Comparison of ENCODE assay signal across 8 mouse cellular contexts in genomic region chr14:45049689-45050418, GRCm38 (mm10).
DNase-seq lines count a peak whose midpoint lies in the region; ATAC-seq and TF ChIP-seq lines count a peak whose summit lies in the region.

No protein-coding gene starts in this region.

- no peaks in the 10 kb centered on the region for H3K27me3 ChIP-seq in kidney, postnatal 0 days (ENCODE audit: insufficient read depth, low read length)
- no peaks in the 10 kb centered on the region for H3K27me3 ChIP-seq in lung, embryonic 16.5 days (ENCODE audit: control insufficient read depth, insufficient read depth, low read depth, low read length)

- peak overlapping the region; percentile 65 for H3K27ac ChIP-seq in embryonic fibroblast, embryonic 13.5 days (ENCODE audit: insufficient read depth, low read length)
- H3K27ac ChIP-seq in kidney, postnatal 0 days = peak overlapping the region; percentile 32; the same call in 1 of the 2 replicates
- peak overlapping the region; percentile 89 for H3K27ac ChIP-seq in lung, embryonic 16.5 days (ENCODE audit: low read length)

- TF ChIP-seq POLR2A in embryonic fibroblast, embryonic 13.5 days (IDR thresholded peaks at IDR 0.05; ENCODE audit: low read depth, low read length) = no peak

- no peaks in the 10 kb centered on the region for H3K36me3 ChIP-seq in kidney, postnatal 0 days (ENCODE audit: insufficient read depth, low read length)
- no peaks in the 10 kb centered on the region for H3K36me3 ChIP-seq in lung, embryonic 16.5 days (ENCODE audit: control insufficient read depth, insufficient read depth, low read length)

- no peak overlapping the region for H3K9ac ChIP-seq in kidney, postnatal 0 days (ENCODE audit: low read depth, low read length)
- no peak overlapping the region for H3K9ac ChIP-seq in lung, embryonic 16.5 days (ENCODE audit: low read length)

- no peaks in the 10 kb centered on the region for H3K9me3 ChIP-seq in kidney, postnatal 0 days (replicated peaks; ENCODE audit: low read length)
- no peaks in the 10 kb centered on the region for H3K9me3 ChIP-seq in lung, embryonic 16.5 days (ENCODE audit: control insufficient read depth, low read length)

- ATAC-seq in kidney, postnatal 0 days (replicated peaks; ENCODE audit: low FRiP score, low read depth) = no peak
- peak; percentile 96 for ATAC-seq in lung, embryonic 16.5 days (ENCODE audit: low read depth)
- no peak for ATAC-seq in cerebellum, adult (ENCODE audit: insufficient number of reproducible peaks, low FRiP score, low TSS enrichment)

- DNase-seq in ovary, adult 18-20 months (ENCODE audit: low spot score) = peak; percentile 20
- no peak for DNase-seq in ovary, postnatal 36 days (ENCODE audit: low spot score)
- DNase-seq in kidney, postnatal 0 days (ENCODE audit: low spot score) = peak; percentile 52
- DNase-seq in yolk sac, embryonic 10.5 days (ENCODE audit: low spot score) = peak; percentile 9
- DNase-seq in cerebellum, adult 11-12 months = no peak

- 51% methylated on average over 7 of the region's 7 CpGs for WGBS in kidney, postnatal 0 days
- WGBS in lung, embryonic 16.5 days = 41% methylated on average over 7 of the region's 7 CpGs

- H3K4me2 ChIP-seq in kidney, postnatal 0 days (ENCODE audit: low read length) = no peak overlapping the region
- no peak overlapping the region for H3K4me2 ChIP-seq in lung, embryonic 16.5 days (ENCODE audit: low read depth, low read length)

- no peak overlapping the region for H3K4me3 ChIP-seq in embryonic fibroblast, embryonic 13.5 days (ENCODE audit: insufficient read depth, low read length)
- H3K4me3 ChIP-seq in kidney, postnatal 0 days (replicated peaks; ENCODE audit: low read depth, low read length) = no peak overlapping the region
- H3K4me3 ChIP-seq in lung, embryonic 16.5 days (ENCODE audit: low read length) = no peak overlapping the region

- TF ChIP-seq CTCF in embryonic fibroblast, embryonic 13.5 days (IDR thresholded peaks at IDR 0.05; ENCODE audit: borderline replicate concordance, insufficient read depth, low read length) = no peak
- no peak for TF ChIP-seq CTCF in kidney, postnatal 0 days (IDR thresholded peaks at IDR 0.05; ENCODE audit: low read depth)

- H3K4me1 ChIP-seq in embryonic fibroblast, embryonic 13.5 days (ENCODE audit: control insufficient read depth, insufficient read depth, low read length) = no peaks in the 10 kb centered on the region
- no peaks in the 10 kb centered on the region for H3K4me1 ChIP-seq in kidney, postnatal 0 days (replicated peaks; ENCODE audit: insufficient read depth, low read length)
- H3K4me1 ChIP-seq in lung, embryonic 16.5 days (replicated peaks; ENCODE audit: control insufficient read depth, insufficient read depth, low read length) = no peaks in the 10 kb centered on the region; the same call in 1 of the 2 replicates

Comparison
In these comparisons a context has a peak if more than half of its experiments do, and no peak if none do; other contexts are left out.
1. DNase-seq: peak in ovary, adult 18-20 months (single experiment), kidney, postnatal 0 days (single experiment) and yolk sac, embryonic 10.5 days (single experiment); none in ovary, postnatal 36 days (single experiment) and cerebellum, adult 11-12 months (single experiment).
2. H3K27ac ChIP-seq: peak in every context shown above with its lines; median percentile 89 in lung, embryonic 16.5 days; 65 in embryonic fibroblast, embryonic 13.5 days; 32 in kidney, postnatal 0 days.